Mouse (Mus musculus) stomach, postnatal 0 days (tissue): ENCODE data around the gene Ing2. TPM values are rescaled to one million over a fixed set of nuclear protein-coding genes. Genes with fewer than 3 reads are reported as not detected.
A peak's percentile ranks its signal among the peaks of the same experiment; 100 is the strongest.

Source experiments
- ATAC-seq: fragments of 200-750 bp; cut with Nextera tagmentation; 2 replicates; pipeline ENCODE4 v1.8.0; 2017; ENCODE audit not compliant: low FRiP score, low TSS enrichment
- DNase-seq: peaks from one replicate; pipeline ENCODE4 v3.0.0-alpha.2; 2016; ENCODE audit warnings: low spot score
- H3K27ac ChIP-seq: fragments of 300-500 bp; sonication (generic); replicated peaks from 2 replicates; pipeline ENCODE4 v1.5.1; 2014; ENCODE audit warnings: mild to moderate bottlenecking, control low read depth
- H3K27me3 ChIP-seq: fragments of 300-500 bp; sonication (generic); 2 replicates; pipeline ENCODE4 v1.6.1; 2014; ENCODE audit warnings: low read length; ENCODE audit not compliant: control insufficient read depth, insufficient read depth
- H3K36me3 ChIP-seq: fragments of 300-500 bp; sonication (generic); 2 replicates; pipeline ENCODE4 v1.6.1; 2014; ENCODE audit warnings: low read length, mixed read lengths; ENCODE audit not compliant: control insufficient read depth, insufficient read depth
- H3K4me1 ChIP-seq: fragments of 300-500 bp; sonication (generic); replicated peaks from 2 replicates; pipeline ENCODE4 v1.6.1; 2014; ENCODE audit warnings: antibody characterized with exemption; ENCODE audit not compliant: control insufficient read depth, insufficient read depth
- H3K4me2 ChIP-seq: fragments of 300-500 bp; sonication (generic); replicated peaks from 2 replicates; pipeline ENCODE4 v1.6.1; 2014; ENCODE audit warnings: low read depth, mild to moderate bottlenecking, control low read depth, moderate library complexity
- H3K4me3 ChIP-seq: fragments of 300-500 bp; sonication (generic); 2 replicates; pipeline ENCODE4 v1.5.1; 2014; ENCODE audit warnings: low read depth, low read length, control low read depth
- H3K9ac ChIP-seq: fragments of 300-500 bp; sonication (generic); 2 replicates; pipeline ENCODE4 v1.6.1; 2014; ENCODE audit warnings: mild to moderate bottlenecking, low read length, control low read depth, mixed read lengths
- H3K9me3 ChIP-seq: fragments of 300-500 bp; sonication (generic); 2 replicates; pipeline ENCODE4 v1.6.1; 2016; ENCODE audit warnings: low read length; ENCODE audit not compliant: control insufficient read depth
- CTCF ChIP-seq: IDR thresholded peaks from 2 replicates; pipeline ENCODE4 v1.5.1; 2016; ENCODE audit warnings: antibody characterized with exemption, low read depth, mild to moderate bottlenecking, moderate library complexity
- EP300 ChIP-seq: optimal IDR thresholded peaks from 2 replicates; pipeline ENCODE3; 2016; ENCODE audit warnings: antibody characterized with exemption
- WGBS: fragments of 180-500 bp; shearing (Covaris S2); extraction: QIAGEN DNeasy Blood & Tissue Kit; methylation state at CpG from one replicate; pipeline ENCODE4 v1.1.7; 2014; 5-methylcytosine and 5-hydroxymethylcytosine counted together
- polyA plus RNA-seq: library from polyadenylated mRNA; unstranded; fragments of >200 nt; fragmentation: Nextera tagmentation; extraction: Ambion mirVana; gene quantifications from 2 replicates; pipeline ENCODE4 v1.2.1, GENCODE M21; 2015

Gene Ing2
- 9.9 and 12.8 TPM in 2 replicates for polyA plus RNA-seq

- WGBS = under 1% methylated on average over 83 of the region's 106 CpGs
- Histone ChIP-seq H3K9me3 (no peaks in the 10 kb centered on the region), H3K27me3 (no peaks in the 10 kb centered on the region), H3K4me2 (peak within 1 kb of the TSS; percentile 80), H3K9ac (peak within 1 kb of the TSS; percentile 86), H3K4me3 (peak within 1 kb of the TSS; percentile 96), H3K27ac (peak within 1 kb of the TSS; percentile 97), H3K36me3 (no peaks in the 10 kb centered on the region), H3K4me1 (no peaks in the 10 kb centered on the region)
- peak; percentile 95 for ATAC-seq
- DNase-seq = peak; percentile 100
- TF ChIP-seq EP300 = no peak
- peak; percentile 37; the same call in 1 of the 2 replicates for TF ChIP-seq CTCF
Measured at GRCm38 (mm10) chr8:47674777-47675710, at the start of gene Ing2. Ing2 (minus strand) TSS chr8:47675556.

- H3K27me3 ChIP-seq = no peaks in the 10 kb centered on the region
- ATAC-seq (peak; percentile 33; the same call in 1 of the 2 replicates), DNase-seq (no peak)
- H3K4me1 ChIP-seq = no peaks in the 10 kb centered on the region
- H3K4me3 ChIP-seq = no peak overlapping the region
- 17% methylated on average over 4 of the region's 4 CpGs for WGBS
- H3K36me3 ChIP-seq = no peaks in the 10 kb centered on the region
- no peaks in the 10 kb centered on the region for H3K9me3 ChIP-seq
- no peak for TF ChIP-seq CTCF
- no peak for TF ChIP-seq EP300
- H3K4me2 ChIP-seq = no peak overlapping the region
- no peak overlapping the region for H3K9ac ChIP-seq
- 0 out of 2 replicates have a peak overlapping the region, but pooled peaks have one; percentile 53 for H3K27ac ChIP-seq
Measured at GRCm38 (mm10) chr8:47721609-47722008, 46.3 kb upstream of the Ing2 start.

- Histone ChIP-seq H3K36me3 (no peaks in the 10 kb centered on the region), H3K4me3 (no peak overlapping the region), H3K4me2 (no peak overlapping the region), H3K4me1 (no peaks in the 10 kb centered on the region), H3K27ac (0 out of 2 replicates have a peak overlapping the region, but pooled peaks have one; percentile 18), H3K9me3 (no peaks in the 10 kb centered on the region), H3K9ac (no peak overlapping the region; the same call in 1 of the 2 replicates), H3K27me3 (no peaks in the 10 kb centered on the region)
- no peak for DNase-seq
- 34% methylated on average over 11 of the region's 11 CpGs for WGBS
- TF ChIP-seq CTCF = 0 out of 2 replicates have a peak, but pooled peaks have one; percentile 7
- TF ChIP-seq EP300 = no peak
- ATAC-seq = no peak
Measured at GRCm38 (mm10) chr8:47718641-47719040, 43.3 kb upstream of the Ing2 start.

- H3K27me3 ChIP-seq = no peaks in the 10 kb centered on the region
- H3K4me1 ChIP-seq = no peaks in the 10 kb centered on the region
- peak within 1 kb of the TSS; percentile 91 for H3K4me3 ChIP-seq
- peak; percentile 76 for TF ChIP-seq EP300
- no peak for TF ChIP-seq CTCF
- H3K9ac ChIP-seq = peak within 1 kb of the TSS; percentile 93
- H3K36me3 ChIP-seq = peaks cover 7% of the 10 kb centered on the region
- WGBS = 2% methylated on average over 85 of the region's 114 CpGs
- DNase-seq = peak; percentile 97
- H3K4me2 ChIP-seq = peak within 1 kb of the TSS; percentile 90
- peak; percentile 98 for ATAC-seq
- H3K9me3 ChIP-seq = no peaks in the 10 kb centered on the region
- H3K27ac ChIP-seq = peak within 1 kb of the TSS; percentile 97
Measured at GRCm38 (mm10) chr8:47713761-47714745, 38.7 kb upstream of the Ing2 start, which contains the start of gene Cdkn2aip. Cdkn2aip (minus strand) TSS chr8:47713932.

GRCm38 (mm10) chr8:47713171-47713663 is 37.9 kb upstream of the Ing2 start:
- Histone ChIP-seq H3K4me3 (peak overlapping the region; percentile 91), H3K4me2 (peak overlapping the region; percentile 90), H3K36me3 (peaks cover 7% of the 10 kb centered on the region), H3K9me3 (no peaks in the 10 kb centered on the region), H3K27ac (peak overlapping the region; percentile 97), H3K27me3 (no peaks in the 10 kb centered on the region), H3K4me1 (no peaks in the 10 kb centered on the region), H3K9ac (peak overlapping the region; percentile 93)
- peak; percentile 70 for DNase-seq
- ATAC-seq = peak; percentile 46
- TF ChIP-seq EP300 (no peak), CTCF (peak; percentile 53)
- under 1% methylated on average over 39 of the region's 44 CpGs for WGBS
